10 mouse cellular contexts compared by ENCODE assay signal in genomic region chr12:79804776-79805524, GRCm38 (mm10).
DNase-seq lines count a peak whose midpoint lies in the region; ATAC-seq lines count a peak whose summit lies in the region.
"Had no signal": no experiment of that assay in that cellular context is flagged by ENCODE, and none has a peak within 500 bp of the region (broad histone marks: within the 10 kb centered on the region; RNA-seq: fewer than 3 reads in every experiment).

No protein-coding gene starts in this region.

- peaks cover 17% of the 10 kb centered on the region for H3K4me1 ChIP-seq in kidney, embryonic 14.5 days (ENCODE audit: control insufficient read depth, insufficient read depth, low read length)
- H3K4me1 ChIP-seq in forebrain, embryonic 16.5 days (replicated peaks; ENCODE audit: control insufficient read depth, insufficient read depth, low read length), result peaks cover 13% of the 10 kb centered on the region
- peaks cover 23% of the 10 kb centered on the region for H3K4me1 ChIP-seq in midbrain, embryonic 14.5 days (ENCODE audit: control insufficient read depth, insufficient read depth, low read length)

- no peak for ATAC-seq in kidney, embryonic 14.5 days (ENCODE audit: low FRiP score, low TSS enrichment)
- peak; percentile 47; the same call in 1 of the 2 replicates for ATAC-seq in forebrain, embryonic 16.5 days
- ATAC-seq in midbrain, embryonic 14.5 days (ENCODE audit: low FRiP score, low TSS enrichment), result no peak
- no peak for ATAC-seq in inflammation-experienced regulatory T-cells, adult 6 months
- ATAC-seq: CD4-positive, CD25-positive, alpha-beta regulatory T cell, adult 4 months had no signal

- no peaks in the 10 kb centered on the region for H3K36me3 ChIP-seq in kidney, embryonic 14.5 days (ENCODE audit: control insufficient read depth, insufficient read depth, low read length)
- no peaks in the 10 kb centered on the region for H3K36me3 ChIP-seq in forebrain, embryonic 16.5 days (ENCODE audit: control insufficient read depth, insufficient read depth)
- no peaks in the 10 kb centered on the region for H3K36me3 ChIP-seq in midbrain, embryonic 14.5 days (ENCODE audit: control insufficient read depth, insufficient read depth, low read length)

- no peak overlapping the region for H3K4me2 ChIP-seq in kidney, embryonic 14.5 days (replicated peaks; ENCODE audit: low read depth, low read length)
- H3K4me2 ChIP-seq in forebrain, embryonic 16.5 days (ENCODE audit: low read length), result no peak overlapping the region
- no peak overlapping the region for H3K4me2 ChIP-seq in midbrain, embryonic 14.5 days (ENCODE audit: low read length)

- H3K9me3 ChIP-seq in kidney, embryonic 14.5 days (ENCODE audit: control insufficient read depth, low read length), result no peaks in the 10 kb centered on the region
- H3K9me3 ChIP-seq in forebrain, embryonic 16.5 days (ENCODE audit: control insufficient read depth, low read length), result no peaks in the 10 kb centered on the region
- no peaks in the 10 kb centered on the region for H3K9me3 ChIP-seq in midbrain, embryonic 14.5 days (ENCODE audit: control insufficient read depth, low read length)

- no peak overlapping the region for H3K4me3 ChIP-seq in kidney, embryonic 14.5 days (ENCODE audit: low read length)
- no peak overlapping the region for H3K4me3 ChIP-seq in forebrain, embryonic 16.5 days (replicated peaks; ENCODE audit: low read length)
- no peak overlapping the region for H3K4me3 ChIP-seq in midbrain, embryonic 14.5 days (replicated peaks; ENCODE audit: low read depth, low read length)

- 39% methylated on average over 8 of the region's 8 CpGs for WGBS in kidney, embryonic 14.5 days
- 30% methylated on average over 8 of the region's 8 CpGs for WGBS in forebrain, embryonic 16.5 days
- 10% methylated on average over 8 of the region's 8 CpGs for WGBS in midbrain, embryonic 14.5 days

- H3K27ac ChIP-seq in kidney, embryonic 14.5 days (ENCODE audit: low read depth, low read length), result peak overlapping the region; percentile 56; the same call in 1 of the 2 replicates
- no peak overlapping the region for H3K27ac ChIP-seq in forebrain, embryonic 16.5 days (ENCODE audit: low read length)
- peak overlapping the region; percentile 46; the same call in 1 of the 2 replicates for H3K27ac ChIP-seq in midbrain, embryonic 14.5 days (replicated peaks; ENCODE audit: low read depth, low read length)

- H3K27me3 ChIP-seq in kidney, embryonic 14.5 days (ENCODE audit: control insufficient read depth, insufficient read depth, low read length), result no peaks in the 10 kb centered on the region
- H3K27me3 ChIP-seq in forebrain, embryonic 16.5 days (replicated peaks; ENCODE audit: control insufficient read depth, insufficient read depth, low read length), result no peaks in the 10 kb centered on the region
- H3K27me3 ChIP-seq in midbrain, embryonic 14.5 days (ENCODE audit: control insufficient read depth, insufficient read depth, low read length), result no peaks in the 10 kb centered on the region

- DNase-seq in kidney, postnatal 4 days, result no peak
- peak; percentile 62 for DNase-seq in embryo, embryonic 11 days
- DNase-seq in midbrain, embryonic 14.5 days, result peak; percentile 55
- no peak for DNase-seq in cerebellum, adult 11-12 months
- no peak for DNase-seq in ovary, adult 18-20 months (ENCODE audit: low spot score)
- DNase-seq: right cerebral cortex, postnatal 14 days had no signal

- no peak overlapping the region; the same call in 1 of the 2 replicates for H3K9ac ChIP-seq in kidney, embryonic 14.5 days (ENCODE audit: low read depth, low read length)
- H3K9ac ChIP-seq in forebrain, embryonic 16.5 days (replicated peaks; ENCODE audit: low read depth, low read length), result no peak overlapping the region
- H3K9ac ChIP-seq in midbrain, embryonic 14.5 days (replicated peaks; ENCODE audit: low read length), result no peak overlapping the region

Comparison
In these comparisons a context has a peak if more than half of its experiments do, and no peak if none do; other contexts are left out.
1. DNase-seq: peak in embryo, embryonic 11 days (single experiment) and midbrain, embryonic 14.5 days (single experiment); none in kidney, postnatal 4 days (0 of 2), cerebellum, adult 11-12 months (single experiment) and ovary, adult 18-20 months (single experiment).